Mouse (Mus musculus) R1 (cell line): ENCODE data around the gene Hcrtr1.
A peak's percentile ranks its signal among the peaks of the same experiment; 100 is the strongest.

Source experiments
- DNase-seq: peaks from one replicate; pipeline ENCODE4 v3.0.0-alpha.2; 2018; ENCODE audit warnings: low read depth, low spot score

Hcrtr1 gene

DNA sequence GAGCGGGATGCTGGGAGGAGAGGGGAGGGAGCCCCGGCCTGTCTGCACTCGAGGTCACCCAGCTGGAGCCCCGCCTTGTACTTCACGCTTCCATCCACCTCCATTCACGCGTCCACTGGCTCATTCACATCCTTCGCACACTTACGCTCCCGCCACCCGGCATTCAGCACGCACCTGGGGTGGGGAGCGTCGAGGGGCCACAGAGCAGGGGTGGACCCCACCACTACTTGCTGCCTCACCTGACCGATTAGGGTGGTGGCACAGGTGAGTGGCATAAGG is at the start of gene Hcrtr1:
Gene Hcrtr1 (minus strand): TSS at position 146 of the 279 bp plus-strand sequence.
- peak; percentile 42 for DNase-seq

DNA sequence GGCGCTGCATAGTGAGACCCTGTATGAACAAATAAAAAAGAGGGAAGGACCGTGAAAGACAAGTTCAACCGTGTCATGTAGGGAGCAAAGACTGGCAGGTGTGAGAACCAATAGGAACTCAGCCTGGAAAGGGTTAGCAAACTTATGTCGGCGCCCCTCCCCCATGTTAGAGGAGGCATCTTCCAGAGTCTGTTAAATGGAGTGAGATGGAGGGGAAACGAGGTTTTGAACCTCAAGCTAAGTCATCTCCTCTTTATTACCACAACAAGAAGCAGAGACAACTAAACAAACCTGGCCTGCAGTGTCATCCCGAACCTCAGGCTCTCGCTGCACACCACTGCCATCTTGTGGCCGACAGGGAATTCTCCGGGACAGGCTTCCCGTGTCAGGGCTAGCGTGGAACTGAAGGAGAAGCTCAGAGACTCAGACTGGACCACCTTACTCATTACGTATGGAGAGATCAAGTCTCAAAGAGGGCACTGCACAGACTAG is 49.7 kb upstream of the Hcrtr1 start:
- DNase-seq: peak; percentile 91

DNA sequence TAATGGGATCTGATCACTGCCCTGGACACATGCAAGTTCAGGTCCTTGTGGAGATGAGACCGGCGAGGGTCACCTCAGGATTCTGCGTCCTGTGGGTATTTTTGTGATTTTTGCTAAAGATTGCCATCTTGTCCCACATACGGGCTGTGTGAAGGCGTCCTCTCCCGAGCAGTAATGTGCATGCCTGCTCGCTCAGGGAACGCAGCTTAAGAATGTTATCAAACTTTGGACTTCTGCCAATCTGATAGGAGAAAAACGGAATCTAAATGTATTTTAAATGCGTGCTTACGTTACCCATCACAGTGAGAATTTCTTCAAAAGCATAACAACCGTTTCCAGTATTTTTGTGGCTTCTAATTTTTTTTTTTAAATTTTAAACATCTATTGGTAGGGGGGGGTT is 47.7 kb upstream of the Hcrtr1 start:
- no peak for DNase-seq

DNA sequence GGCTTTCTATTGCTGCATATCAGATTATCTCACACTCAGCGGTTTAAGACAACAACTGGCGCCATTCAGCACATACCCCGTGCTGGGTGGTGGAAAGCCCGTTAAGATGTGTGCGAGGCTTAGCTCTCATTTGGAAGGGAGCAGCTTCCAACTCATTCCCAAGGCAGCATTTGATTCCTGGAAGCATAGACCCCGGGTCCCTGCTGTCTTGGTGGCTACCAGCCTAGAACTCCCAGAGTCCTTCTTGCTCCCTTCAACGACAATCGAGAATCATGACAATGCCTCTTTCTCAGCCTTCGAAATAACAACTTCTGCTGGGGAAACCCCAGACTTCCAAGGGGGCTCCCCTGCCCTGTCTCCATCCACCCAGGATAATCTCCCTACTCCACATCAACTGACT is 47.3 kb upstream of the Hcrtr1 start:
- DNase-seq: no peak

DNA sequence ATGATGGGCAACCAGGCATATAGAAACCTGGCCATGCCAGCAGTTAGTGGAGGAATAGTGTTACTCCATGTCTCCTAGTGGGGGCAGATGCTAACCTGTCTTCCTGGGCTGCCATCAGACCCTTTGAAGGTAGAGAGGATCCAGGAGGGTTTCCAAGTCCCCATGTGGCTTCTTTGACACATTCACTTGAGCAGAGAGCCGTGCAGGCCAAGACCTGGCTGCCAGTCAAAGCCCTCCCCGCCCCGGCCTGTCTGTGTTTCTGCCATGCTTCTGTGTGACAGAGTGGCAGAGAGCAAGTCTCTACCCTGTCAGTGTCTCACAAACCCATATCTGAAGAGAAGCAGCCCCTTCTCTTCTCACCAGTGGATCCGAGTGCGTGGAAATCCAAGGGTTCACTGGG is 44.7 kb upstream of the Hcrtr1 start:
- no peak for DNase-seq

DNA sequence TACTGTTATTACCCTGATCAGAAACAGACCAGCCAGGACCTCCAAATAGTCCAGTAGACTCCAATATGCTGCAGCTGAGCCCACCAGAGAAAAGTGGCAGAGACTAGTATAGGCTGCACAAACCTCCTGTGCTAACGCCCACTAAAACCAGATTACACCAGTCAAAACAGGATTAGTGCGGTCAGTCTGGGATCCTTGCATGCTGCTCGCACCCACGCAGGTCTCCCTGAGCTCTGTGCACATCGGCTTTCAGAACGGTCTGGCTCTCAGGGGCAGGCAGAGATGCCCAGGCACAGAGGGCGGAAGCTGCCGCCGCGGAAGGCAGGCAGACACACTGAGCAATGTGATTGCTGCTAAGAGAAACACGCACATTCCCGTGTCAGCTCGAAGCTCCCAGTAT is 43.9 kb upstream of the Hcrtr1 start:
- no peak for DNase-seq

DNA sequence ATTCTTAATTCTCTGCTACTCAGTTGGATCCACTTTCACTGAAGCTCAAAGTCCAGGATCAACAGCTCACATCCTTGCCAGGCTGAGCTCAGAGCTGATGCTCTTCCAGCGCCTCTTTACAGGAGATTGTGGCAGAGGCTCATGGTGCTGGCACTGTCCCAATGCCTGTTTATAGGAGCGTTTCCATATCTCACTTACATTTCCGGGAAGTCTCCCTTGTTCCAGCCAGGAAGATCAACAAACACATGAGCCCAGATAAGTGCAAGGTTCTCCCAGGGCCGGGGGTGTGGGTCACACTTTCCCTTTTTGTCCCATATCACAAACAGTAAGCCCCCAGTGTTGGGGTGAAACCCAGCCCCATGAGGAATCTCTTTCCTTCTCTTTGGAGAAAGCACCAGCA is 42.7 kb upstream of the Hcrtr1 start:
- DNase-seq: no peak

DNA sequence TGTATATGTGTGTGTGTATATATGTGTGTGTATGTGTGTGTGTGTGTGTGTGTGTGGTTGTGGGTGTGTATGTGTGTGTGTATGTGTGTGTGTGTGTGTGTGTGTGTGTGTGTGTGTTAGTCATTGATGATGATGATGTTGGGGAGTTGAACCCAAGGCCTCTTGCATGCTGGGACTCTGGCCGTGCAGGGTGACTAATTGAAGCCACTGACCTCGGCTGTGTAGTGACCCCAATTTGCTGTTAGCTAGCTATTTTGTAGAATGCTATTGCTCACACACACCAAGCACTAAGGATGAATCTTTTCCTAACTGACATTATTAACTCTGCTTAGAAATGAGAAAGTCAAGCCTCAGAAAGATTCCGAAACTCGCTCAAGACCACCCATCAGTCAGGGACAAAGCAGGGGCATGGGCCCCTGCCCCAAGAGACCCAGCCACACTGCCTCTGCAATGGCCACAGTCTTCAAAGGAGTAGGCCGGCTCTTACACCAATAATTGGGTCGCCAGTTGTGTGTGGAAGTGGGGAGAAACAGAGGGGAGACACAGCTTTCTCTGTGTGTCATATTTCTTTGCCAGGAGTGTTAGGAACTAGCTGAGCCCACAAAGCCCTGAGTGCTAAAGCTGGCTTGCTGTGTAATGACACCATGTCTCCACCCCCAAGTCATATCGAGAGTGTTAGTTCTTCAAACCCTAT is 41.9 kb upstream of the Hcrtr1 start:
- DNase-seq: no peak

DNA sequence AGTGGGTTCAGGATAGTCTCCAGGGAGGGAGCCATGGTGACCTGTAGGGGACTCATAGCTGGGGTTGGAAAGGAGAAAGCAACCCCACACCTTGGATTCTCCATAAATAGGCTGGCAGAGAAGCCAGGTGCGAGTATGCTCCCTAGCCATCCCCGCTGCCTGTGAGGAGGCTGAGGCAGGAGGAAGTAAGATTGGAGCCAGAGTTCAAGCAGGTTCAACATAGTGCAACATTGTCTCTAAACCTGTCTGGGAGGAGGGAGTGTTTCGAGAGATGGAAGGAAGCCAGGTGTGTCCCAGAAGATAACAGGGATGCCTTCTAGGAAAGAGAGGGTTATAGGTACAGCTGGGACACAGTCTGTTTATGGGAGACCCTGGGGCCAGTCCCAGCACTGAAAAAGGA is 40.7 kb upstream of the Hcrtr1 start:
- no peak for DNase-seq

DNA sequence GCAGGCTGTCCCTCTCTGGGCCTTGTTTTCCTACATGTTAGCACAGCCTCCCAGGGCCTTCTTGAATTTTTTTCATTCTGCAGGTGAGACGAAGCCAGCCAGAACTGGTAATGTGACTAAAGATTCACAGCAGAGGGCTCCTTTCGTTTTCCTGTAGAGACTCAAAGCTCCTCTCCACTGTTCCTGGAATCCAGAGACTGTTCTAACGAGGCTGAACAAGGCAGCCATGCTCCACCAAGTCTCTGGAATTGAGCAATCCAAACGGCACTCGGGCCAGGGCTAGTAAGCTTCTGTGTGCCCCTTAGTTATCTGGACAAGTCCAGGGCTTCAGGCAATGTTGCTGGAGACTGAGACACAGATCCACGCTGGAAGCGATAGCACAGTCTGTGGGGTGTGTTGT is 38.4 kb upstream of the Hcrtr1 start:
- no peak for DNase-seq

DNA sequence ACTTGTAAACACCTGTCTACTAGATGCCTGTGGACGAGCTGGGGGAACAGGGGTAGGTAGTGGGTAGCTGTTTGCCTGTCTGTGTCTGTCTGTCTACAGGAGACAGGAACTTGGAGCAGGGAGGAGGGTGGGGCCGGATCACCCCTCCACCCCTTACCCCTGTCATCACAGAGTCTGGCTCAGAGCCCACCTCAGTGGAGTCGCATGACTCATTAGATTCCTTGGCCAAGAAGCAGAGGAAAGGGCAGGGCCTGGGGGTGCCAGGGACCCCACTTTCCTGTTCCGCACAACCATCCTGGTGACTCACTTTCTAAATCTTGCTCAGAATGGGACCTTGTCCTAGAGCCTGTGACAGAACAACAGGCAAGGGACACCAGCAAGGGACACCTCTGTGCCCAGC is 37.9 kb upstream of the Hcrtr1 start:
- no peak for DNase-seq

DNA sequence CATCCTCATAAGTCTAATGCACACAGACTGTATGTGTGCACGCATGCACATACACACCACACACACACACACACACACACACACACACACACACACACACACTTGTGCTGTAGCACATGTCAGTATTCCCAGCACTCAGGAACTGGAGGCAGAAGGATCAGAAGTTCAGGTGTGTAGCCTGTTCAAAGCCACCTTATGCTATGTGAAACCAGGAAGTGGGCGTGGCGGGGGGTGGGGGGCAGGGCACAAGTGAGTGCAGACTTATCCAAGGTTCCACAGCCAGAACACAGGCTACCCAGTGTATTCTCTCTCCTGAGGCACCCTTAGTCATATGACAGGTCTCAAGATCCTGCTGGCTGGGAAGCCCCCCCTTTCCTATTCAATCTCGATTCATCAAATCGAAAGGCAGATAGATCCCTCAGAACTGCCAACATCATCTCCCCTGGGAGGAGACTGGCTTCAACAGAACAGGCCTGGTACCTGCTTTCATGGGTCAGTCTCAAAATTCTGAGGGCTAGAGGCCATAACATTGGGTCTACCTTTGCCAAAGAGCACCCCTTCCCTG is 37.1 kb upstream of the Hcrtr1 start:
- no peak for DNase-seq

DNA sequence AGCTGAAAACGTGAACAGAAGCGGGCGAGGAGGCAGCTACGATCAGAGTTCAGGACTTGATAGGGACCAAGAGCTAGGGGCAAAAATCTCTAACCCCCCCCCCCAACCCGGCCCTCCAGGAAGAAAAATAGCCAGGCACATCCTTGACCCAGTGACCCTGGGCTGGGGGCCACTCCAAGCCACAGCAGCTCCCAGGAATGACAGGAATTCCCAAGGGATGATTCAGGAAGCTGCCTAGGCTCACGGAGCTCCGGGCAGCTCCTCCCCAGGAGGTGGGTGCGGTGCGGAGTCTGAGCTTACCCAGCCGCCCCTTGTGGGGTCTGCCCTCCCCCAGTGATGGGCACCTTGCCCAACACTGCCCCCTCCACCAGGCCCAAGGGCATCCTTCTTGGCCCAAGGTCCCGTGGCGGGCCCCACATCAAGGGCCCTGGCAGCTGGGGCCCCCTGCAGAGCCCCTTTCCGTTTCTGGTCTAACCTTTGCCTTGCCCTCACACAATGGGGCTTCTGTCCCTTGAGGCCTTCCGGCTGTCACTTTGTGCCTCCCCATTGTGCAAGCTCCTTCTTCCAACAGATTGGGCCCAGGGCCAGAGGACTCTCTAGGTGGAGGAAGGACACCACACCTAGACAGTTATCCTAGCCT is 36.0 kb upstream of the Hcrtr1 start, which contains the start of gene Tinagl1:
Gene Tinagl1 (minus strand): TSS at position 51 of the 640 bp plus-strand sequence.
- peak; percentile 70 for DNase-seq

DNA sequence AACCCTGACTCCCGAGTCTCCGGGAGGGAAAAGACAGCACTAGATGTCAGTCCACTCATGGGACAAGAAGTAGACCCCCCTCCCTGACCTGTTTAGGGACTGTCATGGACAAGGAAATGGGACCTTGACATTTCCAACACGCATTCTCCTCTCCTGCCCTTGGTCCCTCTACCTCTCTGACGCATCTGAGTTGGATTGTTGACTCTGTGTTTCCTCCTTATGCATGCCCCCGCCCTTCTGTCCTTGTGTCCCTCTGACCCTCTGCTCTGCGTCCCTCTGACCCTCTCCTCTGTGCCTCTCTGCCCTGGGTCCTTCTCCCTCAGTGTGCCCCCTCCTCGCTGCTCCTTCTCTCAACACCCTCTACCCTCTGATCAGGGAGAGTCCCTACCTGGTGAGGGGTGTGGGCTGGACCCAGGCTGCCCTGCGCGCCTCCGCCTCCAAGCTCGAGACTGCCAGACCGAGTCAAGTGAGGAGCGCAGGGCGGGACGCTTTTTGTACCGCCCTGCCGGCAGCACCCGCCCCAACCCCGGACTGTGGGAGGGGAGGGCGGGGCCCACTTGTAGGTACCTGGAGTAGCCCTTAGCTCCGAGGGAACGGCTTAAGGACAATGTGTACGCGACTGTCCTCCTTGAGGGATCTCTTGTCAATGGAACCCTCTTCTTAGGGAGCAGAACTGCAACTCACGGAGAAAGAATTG is 35.3 kb upstream of the Hcrtr1 start:
- peak; percentile 83 for DNase-seq

DNA sequence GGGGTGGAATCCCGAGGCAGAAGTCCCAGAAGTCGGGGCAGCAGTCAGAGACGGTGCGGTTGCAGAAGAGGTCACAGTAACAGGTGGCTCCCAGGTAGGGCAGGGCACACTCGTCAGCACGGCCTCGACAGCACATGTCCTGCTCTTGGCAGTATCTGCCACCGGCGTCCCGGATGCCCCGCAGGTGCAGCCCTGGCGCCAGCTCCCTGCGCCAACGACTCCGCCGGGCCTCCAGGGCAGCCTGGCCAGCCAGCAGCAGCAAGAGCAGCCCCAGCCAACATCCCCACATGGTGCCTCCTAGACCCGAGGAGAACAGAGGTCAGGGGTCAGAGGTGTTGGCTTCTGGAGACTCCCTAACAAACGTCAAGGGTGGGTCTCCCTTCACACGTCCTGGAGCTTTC is 34.8 kb upstream of the Hcrtr1 start:
- no peak for DNase-seq

DNA sequence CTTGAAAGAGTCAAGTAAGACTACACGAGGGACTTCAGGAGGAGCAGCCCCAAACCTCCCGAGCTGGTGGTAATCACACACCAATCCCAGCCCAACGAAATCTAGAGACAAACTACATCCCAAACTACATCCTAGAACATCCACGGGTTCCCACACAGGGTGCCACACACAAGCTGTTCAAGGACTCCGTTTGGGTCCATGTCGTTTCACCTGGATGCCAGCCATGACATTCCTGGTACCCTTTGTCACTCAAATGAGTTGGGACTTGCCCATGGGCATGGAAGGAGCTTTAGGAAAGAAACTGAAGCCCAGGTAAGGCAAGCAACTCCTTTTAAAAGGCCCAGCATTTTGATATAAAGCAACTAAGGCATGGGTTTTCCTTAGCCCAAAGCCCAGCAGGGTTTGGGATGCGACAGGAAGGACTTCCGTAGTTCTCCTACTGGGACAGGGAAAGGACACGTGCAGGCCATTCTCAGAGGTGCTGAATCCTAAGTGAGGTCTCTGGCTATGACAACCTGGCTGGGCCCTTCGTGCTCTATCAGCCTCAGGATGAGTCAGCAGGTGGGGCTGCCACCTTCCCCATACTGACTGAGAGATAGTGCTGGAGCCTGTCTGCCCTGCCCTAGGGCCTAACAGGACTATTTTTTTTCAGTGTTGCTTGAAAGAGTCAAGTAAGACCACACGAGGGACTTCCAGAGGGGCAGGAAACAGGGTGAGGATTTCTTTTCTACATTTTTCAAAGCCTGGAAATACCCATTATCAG is 34.1 kb upstream of the Hcrtr1 start:
- no peak for DNase-seq

DNA sequence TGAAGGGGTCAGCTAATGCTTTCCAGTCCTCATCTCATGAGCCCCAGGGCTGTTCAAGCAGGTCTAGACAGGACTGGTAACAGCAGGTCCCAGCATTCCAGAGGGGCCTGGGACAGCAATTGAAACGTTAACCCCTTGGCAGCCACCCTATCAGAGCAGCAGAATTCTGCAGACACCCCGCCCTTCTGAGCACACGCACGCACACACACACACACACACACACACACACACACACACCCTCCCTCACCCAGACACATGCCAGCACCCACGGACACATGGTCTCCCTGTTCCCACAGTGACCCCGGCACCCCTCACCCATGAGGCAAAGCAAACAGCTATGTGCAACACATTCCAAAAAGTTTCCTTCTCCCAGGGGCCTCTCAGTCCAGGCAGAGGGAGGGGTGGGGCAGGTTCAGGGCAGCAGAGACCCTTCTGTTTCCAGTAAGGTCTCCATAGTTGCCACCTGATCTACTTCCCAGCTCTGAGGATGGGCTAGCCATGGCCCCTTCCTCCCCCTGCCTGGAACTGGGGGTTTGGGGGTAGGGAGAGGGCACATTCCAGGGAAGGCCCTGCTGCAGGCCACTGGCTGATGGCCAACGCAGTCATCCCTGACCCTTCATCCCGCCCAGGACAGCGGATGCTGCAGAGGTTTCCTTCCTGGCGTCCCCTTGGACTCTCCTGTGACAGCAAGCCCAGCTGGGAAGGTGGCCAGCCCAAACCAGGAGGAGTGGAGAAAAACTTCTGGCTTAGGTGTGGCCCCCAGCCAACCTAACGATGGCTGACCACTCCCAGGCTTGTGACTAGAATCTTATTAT is 33.0 kb upstream of the Hcrtr1 start:
- no peak for DNase-seq

DNA sequence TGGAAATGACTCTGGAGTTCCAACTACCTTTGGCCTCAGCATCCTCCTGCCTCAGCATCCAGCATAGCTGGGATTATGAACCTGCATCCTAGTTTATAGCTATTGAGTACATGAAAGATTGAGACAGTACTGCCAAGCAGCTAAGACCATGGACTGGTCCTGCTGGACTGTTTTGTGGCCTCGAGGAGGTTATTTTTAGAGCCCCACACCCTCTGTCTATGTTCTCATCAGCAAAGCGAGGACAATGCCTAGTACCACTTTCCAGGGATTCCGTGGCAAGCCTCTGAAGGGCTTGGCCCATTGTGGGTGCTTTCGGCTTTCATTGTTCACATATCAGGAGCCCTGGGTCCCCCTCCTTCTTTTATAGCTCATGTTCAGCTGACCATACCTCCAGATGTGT is 31.2 kb upstream of the Hcrtr1 start:
- no peak for DNase-seq

DNA sequence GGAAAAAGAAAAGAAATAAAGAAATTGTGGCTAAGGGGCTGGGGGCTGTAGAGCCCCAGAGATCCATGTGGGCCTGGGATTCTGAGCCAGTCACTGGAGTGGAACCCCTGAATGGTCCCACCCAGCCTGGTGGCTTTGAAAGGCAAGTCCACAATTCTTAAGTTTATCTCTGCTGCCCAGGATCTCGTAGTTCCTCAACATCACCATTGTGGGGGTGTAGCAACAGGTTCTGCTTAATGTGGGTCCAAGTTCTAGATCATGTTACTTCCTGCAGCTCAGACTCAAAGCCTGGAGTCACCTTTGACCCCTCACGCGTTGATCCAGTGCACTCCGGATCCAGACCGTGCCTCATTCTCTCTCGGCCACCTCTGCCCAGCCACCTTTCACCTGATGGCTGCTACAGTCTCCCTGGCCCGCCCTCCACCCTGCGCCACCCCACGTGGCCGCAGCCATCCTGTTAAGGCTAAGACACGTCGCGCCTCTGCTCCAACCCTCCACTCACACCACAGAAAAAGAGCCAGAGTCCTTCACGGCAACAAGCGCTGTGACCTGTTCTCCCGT is 30.3 kb upstream of the Hcrtr1 start:
- no peak for DNase-seq

DNA sequence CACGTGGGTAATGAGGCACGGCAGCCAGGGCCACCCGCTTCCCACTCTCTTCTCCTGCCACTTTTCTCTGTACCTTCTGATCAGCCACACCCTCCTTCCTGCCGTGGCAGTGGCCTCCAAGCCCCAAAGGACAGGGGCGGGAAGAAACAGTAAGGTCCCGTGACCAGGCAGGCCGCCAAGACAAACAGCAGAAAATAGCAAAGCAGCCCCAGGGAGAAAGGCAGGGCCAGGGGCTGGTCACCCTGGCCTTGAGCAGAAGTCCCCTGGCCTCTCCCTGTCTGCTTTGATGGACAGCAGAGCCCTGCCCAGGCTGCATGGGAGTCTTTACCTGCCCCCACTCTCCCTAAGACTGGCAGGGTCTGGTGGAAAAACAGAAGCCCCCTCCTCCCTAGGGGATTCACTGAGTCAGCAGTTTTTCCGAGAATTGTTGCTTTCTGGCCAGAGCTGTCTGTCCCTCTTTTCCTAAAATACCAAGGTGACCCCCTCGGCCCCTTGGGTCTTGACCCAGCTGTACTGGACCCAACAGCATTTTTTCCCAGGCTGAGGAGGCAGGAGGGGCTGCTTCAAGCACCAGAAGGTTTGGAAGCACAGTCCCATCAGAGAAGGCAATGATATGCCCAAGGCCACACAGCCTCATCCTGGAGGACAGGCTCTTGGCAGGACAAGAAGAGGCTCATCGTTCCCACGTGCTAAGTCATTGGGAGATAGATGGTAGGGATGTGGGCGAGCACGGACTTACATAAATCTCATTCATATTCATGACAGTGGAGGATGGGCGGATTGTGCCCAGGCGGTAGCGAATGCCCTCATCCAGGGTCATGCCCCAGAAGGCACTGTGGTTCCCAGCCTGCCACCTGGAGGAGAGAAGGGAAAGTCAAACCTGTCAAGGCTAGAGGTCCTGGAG is 29.4 kb upstream of the Hcrtr1 start:
- DNase-seq: no peak
